Mouse (Mus musculus) mesoderm, embryonic 11.5 days (tissue): ENCODE results near the gene Slc35f3.
A peak's percentile ranks its signal among the peaks of the same experiment; 100 is the strongest.

Source experiments
- DNase-seq: peaks from one replicate; pipeline ENCODE4 v3.0.0-alpha.2; 2012; ENCODE audit warnings: low read depth, low spot score

Slc35f3 gene

GRCm38 (mm10) chr8:126327786-126328185, 29.4 kb downstream of the Slc35f3 start:
- peak; percentile 34 for DNase-seq

- no peak for DNase-seq
These were observed 40.5 kb downstream of the Slc35f3 start for GRCm38 (mm10) chr8:126338864-126339263.

GRCm38 (mm10) chr8:126339357-126339756, 41.0 kb downstream of the Slc35f3 start:
- DNase-seq = no peak

GRCm38 (mm10) chr8:126341200-126341599, 42.8 kb downstream of the Slc35f3 start:
- no peak for DNase-seq

- DNase-seq = no peak
These were observed 45.1 kb downstream of the Slc35f3 start for GRCm38 (mm10) chr8:126343427-126343826.

- no peak for DNase-seq
These were observed 46.7 kb downstream of the Slc35f3 start for GRCm38 (mm10) chr8:126345100-126345499.

GRCm38 (mm10) chr8:126353259-126353658, 54.9 kb downstream of the Slc35f3 start:
- DNase-seq = no peak

- no peak for DNase-seq
These were observed 59.6 kb downstream of the Slc35f3 start for GRCm38 (mm10) chr8:126357946-126358345.

GRCm38 (mm10) chr8:126359296-126359695, 60.9 kb downstream of the Slc35f3 start:
- no peak for DNase-seq

GRCm38 (mm10) chr8:126360106-126360505, 61.7 kb downstream of the Slc35f3 start:
- no peak for DNase-seq

- DNase-seq = no peak
These were observed 62.3 kb downstream of the Slc35f3 start for GRCm38 (mm10) chr8:126360701-126361100.

- DNase-seq = no peak
These were observed 67.9 kb downstream of the Slc35f3 start for GRCm38 (mm10) chr8:126366251-126366650.

- no peak for DNase-seq
These were observed 70.1 kb downstream of the Slc35f3 start for GRCm38 (mm10) chr8:126368349-126369054.

GRCm38 (mm10) chr8:126371871-126372270, 73.5 kb downstream of the Slc35f3 start:
- no peak for DNase-seq

- no peak for DNase-seq
These were observed 81.2 kb downstream of the Slc35f3 start for GRCm38 (mm10) chr8:126379580-126379979.

- no peak for DNase-seq
These were observed 81.8 kb downstream of the Slc35f3 start for GRCm38 (mm10) chr8:126380141-126380540.

GRCm38 (mm10) chr8:126381299-126381698, 82.9 kb downstream of the Slc35f3 start:
- DNase-seq = no peak

GRCm38 (mm10) chr8:126382216-126382615, 83.9 kb downstream of the Slc35f3 start:
- peak; percentile 41 for DNase-seq

- peak; percentile 31 for DNase-seq
These were observed 84.4 kb downstream of the Slc35f3 start for GRCm38 (mm10) chr8:126382749-126383148.

GRCm38 (mm10) chr8:126387566-126387965, 89.2 kb downstream of the Slc35f3 start:
- no peak for DNase-seq

GRCm38 (mm10) chr8:126391541-126391940, 93.2 kb downstream of the Slc35f3 start:
- no peak for DNase-seq

- DNase-seq = no peak
These were observed 97.0 kb downstream of the Slc35f3 start for GRCm38 (mm10) chr8:126395386-126395785.

GRCm38 (mm10) chr8:126395917-126396316, 97.6 kb downstream of the Slc35f3 start:
- DNase-seq = peak; percentile 24

GRCm38 (mm10) chr8:126398349-126398748, 100.0 kb downstream of the Slc35f3 start:
- no peak for DNase-seq
